Mouse (Mus musculus) layer of hippocampus, postnatal 36 days (tissue): Measurements from ENCODE around the gene Aqp6. TPM values are rescaled to one million over a fixed set of nuclear protein-coding genes. Genes with fewer than 3 reads are reported as not detected.

Experiments
- DNase-seq, 2 experiments: peaks; one replicate each; pipeline ENCODE4 v3.0.0; 2022
- total RNA-seq, 2 experiments: library from RNA; stranded (reverse); gene quantifications; 2 replicates each; pipeline ENCODE4 v1.2.3; 2021

The Aqp6 gene
- under 1 TPM in 1 of 2 experiments, not detected in 1; 0.25 TPM for total RNA-seq

DNA sequence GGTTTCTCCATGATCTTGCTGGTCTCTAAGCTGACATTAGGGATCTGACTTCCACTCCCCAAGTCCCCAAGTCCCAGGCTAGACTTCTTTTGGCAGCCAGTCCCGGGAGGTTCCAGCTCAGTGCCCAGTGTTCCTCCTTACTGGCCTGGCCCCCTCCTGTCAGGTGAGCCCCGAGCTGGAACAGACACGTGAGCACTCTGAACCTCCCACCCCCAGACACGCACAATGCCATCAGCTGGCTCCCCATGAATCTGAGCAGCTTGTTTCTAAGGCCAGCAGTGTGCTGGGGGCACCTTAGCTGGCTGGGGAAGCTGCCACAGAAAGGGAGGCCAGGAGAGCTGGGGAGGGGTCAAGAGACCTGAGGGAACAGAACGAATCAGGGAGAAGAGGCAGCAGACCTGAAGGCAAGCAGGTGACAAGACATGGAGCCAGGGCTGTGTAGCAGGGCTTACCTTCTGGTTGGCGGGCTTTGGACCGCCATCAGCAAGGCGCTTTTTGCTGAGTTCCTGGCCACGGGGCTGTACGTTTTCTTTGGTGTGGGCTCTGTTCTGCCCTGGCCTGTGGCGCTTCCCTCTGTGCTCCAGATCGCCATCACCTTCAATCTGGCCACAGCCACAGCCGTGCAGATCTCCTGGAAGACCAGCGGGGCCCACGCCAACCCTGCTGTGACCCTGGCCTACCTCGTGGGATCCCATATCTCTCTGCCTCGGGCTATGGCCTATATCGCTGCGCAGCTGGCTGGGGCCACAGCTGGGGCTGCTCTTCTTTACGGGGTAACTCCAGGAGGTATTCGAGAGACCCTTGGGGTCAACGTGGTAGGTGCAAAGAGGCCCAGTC is at the start of gene Aqp6:
Gene Aqp6 (plus strand): TSS at position 415 of the 837 bp plus-strand sequence.
- no peak for DNase-seq

DNA sequence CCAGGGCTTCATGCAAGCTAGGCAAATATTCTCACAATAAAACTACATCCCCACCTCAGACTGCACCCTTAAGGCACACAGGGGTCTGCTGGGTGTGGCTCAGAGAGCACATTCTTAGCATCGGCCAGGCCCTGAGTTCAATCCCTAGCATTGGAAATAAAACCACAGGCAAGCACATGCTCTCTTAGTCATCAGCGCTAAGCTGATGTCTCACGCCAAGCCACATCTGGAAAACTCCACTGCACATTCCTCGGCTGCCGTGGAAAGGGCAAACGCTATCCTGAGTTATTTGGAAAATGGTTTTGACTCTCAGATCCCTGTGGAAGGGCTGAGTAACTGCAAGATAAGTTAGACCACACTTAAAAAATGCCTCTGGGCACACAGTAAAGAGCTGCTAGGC is 47.4 kb upstream of the Aqp6 start:
- DNase-seq: no peak

DNA sequence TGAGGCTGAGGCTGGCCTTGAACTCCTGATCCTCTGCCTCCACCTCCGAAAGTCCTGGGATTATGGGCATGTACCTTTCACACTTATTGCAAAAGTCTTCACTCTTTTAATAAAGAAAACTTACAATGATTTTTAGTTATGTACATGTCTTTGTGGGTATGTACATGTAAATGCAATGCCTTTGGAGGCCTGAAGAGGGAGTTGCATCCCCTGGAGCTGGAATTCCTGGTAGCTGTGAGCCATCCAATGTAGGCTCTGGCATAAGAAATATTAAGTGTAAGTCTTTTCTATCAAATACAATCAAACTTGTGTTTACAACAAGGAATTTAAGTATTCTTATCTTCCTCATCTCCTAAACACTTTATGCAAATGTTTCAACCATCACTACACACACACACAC is 42.3 kb upstream of the Aqp6 start:
- DNase-seq: no peak

DNA sequence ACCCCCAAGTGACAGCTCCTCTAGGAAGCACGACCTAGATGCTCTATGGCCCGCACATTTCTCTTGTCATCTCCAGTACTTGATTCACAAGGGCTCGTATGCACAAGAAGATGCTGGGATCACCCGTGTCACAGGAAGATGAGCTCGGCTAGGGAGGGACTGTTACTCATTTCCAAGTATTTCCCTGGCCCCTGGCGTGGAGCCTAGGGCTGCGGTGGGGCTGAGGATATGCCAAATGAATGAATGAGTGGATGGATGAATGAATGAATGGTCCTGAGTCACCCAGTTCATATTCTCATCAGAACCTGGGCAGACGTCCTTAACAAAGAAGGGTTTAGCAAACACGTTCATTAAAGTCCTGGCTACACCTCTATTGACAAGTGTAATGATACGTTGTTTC is 41.0 kb upstream of the Aqp6 start:
- DNase-seq: no peak

DNA sequence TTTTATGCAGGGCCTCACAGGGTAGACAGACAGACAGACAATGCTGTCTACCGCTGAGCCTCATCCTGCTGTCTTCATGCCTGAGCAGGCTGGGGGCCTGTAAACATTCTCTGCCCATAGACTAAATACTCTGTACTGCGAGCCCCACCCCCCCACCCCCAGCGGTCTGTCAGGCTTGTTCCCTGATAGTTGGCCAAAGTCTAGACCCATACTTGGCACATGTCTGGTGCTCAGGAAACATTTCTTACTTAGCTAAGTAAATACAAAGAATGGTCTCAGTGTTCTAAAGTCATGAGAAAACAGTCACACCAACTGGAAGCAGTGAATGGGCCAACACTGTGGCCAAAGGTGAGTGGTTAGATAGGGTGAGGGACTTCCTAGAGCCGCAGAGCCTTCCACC is 33.8 kb upstream of the Aqp6 start:
- DNase-seq: no peak

DNA sequence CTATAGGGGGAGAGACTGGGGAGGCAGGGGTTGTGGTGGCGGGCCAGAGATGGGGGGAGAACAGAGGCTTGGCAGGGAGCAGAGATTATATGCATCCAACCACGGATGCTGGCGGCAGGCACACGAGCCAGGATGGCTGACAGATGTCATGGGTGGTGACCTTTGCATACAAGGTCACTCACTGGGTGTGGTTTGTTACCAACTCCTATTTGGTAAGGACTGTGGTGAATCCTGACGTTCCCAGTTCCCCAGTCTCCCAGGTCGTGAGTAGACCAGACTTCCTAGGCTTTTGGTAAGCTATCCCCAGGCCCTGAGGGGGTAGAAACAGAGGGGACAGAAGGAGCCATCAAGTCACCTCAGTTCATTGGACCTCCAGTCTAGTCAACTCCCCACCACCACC is 32.5 kb upstream of the Aqp6 start:
- no peak for DNase-seq

DNA sequence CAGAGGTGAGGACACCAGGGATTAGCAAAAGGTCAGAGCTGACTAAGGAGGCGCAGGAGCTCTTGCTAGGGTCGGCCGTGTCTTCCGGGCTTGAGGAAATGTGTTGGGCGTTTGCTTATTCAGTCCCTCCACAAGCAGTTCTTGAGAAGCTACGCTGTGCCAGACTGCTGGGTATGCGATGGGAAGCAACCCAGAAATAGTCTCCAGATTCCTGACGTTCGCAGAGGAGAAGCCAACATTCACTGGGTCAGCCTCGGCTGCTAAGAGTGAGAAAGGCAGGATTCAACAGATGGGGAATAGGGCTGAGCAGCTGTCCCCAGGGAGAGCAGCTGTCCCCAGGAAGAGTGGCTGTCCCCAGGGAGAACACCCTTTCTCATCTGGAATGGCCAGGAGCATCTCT is 32.1 kb upstream of the Aqp6 start:
- no peak for DNase-seq

DNA sequence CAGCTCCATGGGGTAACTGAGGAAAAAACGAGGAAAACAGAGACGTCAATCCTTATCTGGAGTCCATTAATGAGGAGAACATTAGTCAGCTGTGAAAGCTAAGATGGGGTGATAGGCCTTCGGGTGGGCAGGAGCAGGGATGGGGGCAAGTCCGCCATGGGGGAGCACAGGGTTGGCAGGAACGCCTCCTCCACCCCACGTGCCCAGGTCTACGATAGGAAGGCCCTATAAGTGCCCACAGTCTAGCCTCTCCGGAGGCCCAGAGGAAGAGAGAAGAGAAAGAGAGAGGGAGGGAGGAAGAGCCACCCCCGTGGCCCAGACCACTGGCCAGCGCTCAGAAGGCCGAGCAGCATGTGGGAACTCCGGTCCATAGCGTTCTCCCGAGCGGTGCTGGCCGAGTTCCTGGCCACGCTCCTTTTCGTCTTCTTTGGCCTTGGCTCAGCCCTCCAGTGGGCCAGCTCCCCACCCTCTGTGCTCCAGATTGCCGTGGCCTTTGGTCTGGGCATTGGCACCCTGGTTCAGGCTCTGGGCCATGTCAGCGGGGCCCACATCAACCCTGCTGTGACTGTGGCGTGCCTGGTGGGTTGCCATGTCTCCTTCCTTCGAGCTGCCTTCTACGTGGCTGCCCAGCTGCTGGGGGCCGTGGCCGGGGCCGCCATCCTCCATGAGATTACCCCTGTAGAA is 22.3 kb upstream of the Aqp6 start, which contains the start of gene Aqp2:
Gene Aqp2 (plus strand): TSS at position 254 of the 684 bp plus-strand sequence.
- peak in 1 of 2 experiments; percentile 29 for DNase-seq

DNA sequence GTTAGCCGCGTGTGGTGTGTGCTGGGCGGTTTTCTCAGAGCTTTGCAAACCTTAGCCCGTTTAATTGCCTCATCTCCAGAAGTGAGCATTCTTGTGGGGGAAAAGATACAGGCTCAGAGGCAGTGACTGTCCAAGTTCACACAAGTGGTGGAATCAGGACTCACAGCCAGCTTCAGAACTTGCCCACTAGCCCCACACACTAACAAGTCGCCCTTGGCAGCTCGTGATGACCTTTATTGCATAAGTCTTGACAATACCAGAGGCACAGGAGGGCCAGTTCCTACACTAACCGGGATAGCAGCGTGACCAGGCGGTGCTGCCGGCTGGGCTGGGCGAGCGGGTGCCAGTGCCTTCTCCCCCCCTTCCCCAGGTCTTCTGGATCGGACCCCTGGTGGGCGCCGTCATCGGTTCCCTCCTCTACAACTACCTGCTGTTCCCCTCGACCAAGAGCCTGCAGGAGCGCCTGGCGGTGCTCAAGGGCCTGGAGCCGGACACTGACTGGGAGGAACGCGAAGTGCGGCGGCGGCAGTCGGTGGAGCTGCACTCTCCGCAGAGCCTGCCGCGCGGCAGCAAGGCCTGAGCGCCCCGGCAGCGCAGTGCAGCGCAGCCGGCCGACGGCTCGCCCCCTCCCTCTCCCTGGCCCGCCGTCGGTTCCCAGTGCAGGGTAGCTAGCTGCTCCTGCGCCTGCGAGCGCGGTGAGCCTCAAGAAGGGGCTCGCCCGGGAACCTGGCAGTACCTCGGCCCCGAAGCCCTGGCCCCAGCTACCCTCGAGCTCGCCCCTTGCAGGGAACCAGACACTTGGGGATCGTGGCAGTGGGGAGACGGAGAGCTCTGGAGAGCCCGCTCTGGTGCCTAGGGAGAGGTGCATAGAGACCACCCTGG is 17.5 kb upstream of the Aqp6 start:
- no peak for DNase-seq

DNA sequence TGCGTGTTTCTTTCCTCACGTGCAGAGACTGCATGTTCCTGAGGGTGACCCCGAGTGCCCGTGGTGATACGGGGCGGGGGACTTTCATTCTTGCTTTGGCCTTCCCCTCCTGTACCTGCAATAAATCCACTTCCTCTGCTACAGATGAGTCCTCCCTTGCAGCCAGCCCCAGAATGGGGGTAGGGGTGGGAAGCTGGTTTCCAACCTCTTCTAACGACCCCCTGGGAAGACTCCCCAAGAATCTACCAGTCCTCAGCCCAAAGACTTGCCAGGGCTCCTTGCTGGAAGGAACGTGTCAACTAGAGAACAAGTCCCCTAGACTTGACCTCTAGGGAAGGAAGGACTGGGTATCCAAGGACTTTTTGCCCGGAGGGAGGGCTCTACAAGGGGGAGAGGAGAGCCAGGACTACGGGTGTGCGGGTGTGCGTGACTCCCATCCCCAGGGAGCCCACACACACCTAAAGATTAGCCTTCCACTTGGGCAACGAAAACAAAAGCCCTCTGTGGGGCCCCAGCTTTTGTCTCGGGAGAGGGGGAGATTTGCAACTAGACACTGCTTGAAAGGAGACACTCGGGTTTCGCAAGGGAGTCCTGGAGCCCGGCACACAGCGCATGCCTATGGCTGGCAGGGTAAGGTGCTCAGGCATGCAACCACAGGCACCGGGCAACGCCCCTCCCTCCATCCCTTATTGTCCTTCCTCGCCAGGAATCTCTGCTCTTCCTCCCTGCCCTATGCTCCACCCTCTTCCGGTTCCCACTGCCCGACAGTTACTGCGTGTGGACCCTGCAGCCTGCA is 16.6 kb upstream of the Aqp6 start:
- DNase-seq: no peak

DNA sequence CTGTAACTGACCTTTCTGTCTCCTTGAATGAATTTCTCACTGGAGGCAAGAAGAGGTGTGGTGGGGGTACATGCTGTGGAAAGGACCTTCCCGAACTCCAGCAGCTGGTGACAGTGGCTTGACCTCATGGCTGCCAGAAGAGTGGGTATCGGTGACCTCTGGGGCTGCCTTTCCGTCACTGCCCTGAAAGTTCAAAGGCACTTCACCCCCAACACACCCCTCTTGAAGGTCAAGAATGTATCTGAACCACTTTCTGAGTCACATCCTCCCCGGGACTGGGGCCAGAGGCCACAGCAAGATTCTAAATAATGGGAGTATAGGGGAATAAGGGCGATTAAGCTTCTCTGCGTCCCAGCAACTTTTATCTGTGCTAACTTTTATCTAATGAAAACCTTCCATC is 15.5 kb upstream of the Aqp6 start:
- no peak for DNase-seq

DNA sequence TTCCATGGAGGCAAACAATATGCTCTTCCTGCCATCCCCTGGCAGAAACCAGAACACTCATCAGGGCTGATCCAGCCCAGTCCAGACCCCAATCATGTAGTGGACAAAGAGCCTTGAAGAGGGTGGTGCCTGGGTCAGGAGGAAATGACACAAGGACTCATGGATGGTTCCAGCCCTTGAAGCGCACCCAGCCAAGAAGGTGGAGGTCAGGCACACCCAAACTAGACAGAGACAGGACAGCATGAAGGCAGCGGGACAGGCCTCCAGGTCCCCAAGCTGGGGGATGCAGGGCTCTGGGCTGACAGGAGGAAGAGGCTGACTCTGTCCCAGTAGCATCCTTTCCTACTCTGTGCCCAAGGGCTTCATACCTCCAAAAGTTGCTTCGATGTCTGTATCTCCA is 14.7 kb upstream of the Aqp6 start:
- no peak for DNase-seq

DNA sequence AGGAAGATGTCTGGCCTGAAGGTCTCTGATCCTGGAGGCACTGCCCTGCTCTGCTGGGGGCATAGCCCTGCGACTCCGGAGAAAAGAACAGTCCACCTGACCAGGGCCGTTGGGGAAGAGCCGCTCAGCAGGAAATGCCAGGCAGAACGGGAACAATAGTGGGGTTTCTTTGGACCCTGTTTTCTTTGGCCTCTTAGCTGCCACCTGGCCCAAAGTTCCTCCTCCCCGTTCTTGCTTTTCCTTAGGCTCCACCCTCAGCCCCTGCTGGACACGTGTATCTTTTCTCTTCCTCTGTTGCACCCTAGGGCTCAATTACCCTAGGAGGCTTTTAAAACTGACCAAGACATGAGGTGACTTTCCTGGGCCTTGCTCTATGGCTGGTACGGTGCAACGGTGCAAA is 12.0 kb upstream of the Aqp6 start:
- DNase-seq: no peak

DNA sequence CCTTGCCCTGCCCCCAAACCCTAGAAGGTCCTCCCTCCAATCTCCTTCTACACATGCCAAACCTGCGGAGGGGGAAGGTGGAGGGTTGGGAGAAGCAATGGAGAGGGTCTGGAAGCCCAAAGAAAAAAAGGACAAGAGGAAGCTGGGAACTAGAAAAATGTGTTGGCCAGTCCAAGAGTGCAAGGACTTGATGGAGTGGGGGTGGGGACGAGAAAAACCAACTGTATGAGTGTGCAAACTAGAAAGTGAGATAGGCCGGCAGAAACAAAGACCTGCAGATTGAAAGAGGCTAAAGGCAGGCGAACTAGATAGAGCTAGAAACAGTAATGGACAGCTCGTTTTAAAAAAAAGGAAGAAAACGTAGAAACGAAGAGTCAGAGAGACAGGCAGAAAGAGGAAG is 11.5 kb upstream of the Aqp6 start:
- no peak for DNase-seq

DNA sequence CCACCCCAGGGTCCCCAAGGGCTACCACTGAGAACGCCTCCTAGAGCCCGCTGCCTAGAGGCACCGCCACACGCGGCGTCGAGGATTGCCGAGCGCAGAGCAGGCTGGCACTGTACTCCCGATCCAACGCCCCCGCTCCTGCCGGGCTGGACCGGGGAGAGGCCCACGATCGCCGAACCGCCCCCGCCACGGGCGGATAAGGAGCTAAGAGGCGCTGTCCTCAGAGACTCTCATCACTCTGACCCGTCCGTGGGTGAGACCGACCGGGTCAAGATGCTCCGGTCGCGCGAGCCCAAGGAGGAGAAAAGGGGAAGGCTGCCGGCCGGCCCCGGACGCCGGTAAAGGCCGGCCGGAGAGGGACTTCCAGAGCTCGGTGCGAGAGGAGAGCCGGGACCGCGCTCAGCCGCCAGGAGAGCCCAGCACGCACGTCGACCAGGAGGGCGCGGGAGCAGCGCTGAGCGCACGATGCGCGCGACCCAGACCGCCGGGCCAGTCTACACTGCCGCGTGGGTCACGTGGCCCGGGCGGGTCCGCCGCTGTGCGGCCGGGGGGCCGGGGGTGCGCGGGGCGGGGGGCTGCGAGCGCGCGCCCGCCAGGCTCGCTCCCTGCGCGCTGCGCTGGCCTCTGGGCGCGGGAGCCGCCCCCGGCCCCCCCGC is 10.6 kb upstream of the Aqp6 start, which contains the start of gene Aqp5:
Gene Aqp5 (plus strand): TSS at position 354 of the 656 bp plus-strand sequence.
- no peak for DNase-seq

DNA sequence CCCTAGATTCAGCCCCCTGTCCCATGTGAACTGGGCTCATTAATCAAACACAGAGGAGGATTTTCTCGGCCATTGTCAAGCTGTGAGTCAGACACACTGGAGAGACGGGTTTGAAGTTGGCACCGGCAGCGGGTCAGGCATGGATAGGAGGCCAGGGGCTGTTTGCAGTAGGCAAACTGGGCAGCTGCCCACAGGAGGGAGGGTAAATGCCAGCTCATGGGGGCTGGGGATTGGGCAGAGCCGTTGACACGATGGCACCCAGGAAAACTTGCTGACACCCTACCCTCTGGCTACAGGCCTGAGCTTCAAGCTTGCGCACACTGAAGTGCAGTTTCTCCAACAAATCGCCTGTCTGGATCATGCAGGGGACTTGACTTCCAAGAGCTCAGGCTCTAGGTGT is 9.0 kb upstream of the Aqp6 start:
- no peak for DNase-seq

DNA sequence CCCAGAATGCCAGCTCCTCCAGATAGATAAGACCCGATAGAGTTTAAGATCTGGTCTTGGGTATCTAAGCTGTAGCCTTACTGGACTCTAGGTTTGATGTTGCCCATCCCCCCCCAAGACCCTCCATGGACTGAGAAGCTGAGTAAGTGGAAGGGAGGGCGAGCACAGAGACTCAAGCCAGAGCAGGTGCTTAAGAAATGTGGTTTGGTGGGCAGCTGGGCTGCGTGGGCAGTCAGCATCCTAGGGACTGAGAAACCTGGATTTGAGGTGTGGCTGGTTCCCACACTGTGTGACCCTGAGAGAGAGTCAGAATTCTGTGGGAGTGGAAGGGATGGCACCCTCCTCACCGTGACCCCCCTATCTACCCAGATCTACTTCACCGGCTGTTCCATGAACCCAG is 8.3 kb upstream of the Aqp6 start:
- DNase-seq: no peak

DNA sequence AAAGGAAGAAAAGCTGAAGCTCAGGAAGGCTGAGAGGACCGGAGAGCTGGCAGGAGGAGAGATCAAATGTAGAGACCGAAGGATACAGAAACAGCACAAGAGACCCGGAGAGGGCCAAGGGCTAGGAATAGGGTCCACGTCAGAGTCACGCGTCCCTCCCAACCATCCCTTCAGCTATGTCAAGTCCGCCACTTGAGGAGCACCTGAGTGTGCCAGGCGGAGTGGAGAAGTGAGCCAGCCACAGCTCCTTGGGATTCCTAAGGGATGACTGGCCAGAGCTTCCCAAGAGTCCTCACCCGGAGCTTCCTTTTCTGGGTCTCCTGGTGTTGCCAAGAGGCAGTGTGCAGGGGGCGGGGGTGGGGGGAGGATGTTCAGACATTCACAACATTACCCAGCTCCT is 6.2 kb upstream of the Aqp6 start:
- no peak for DNase-seq

DNA sequence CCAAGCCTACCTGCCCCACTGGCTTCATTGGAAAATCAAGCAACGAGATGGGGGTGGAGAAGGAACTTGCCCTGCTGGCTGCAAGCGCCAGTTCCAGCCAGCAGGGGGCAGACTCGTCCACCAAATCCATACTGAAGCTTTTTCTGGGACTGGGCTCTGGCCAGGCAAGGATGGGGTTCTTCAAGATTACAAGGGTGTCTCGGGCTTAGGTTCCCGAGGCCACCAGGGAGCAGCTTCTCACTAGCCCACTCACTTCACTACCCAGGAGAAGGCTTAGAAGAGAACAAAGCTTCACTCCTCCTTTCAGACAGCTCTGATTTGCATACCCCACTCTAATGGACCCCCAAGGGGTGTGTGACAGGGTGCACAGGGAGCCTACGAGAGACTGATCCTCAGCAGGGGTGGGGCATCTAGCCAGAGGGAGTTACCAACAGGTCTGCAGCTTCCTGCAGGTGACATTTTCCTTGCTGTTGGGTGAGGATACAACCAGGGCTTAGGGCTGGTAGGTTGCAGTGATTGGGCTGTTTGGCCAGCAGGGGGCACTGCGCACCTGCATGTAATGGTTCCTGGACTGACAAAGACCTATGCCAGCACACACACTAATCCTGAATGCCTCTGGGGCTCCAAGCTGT is 5.0 kb upstream of the Aqp6 start:
- DNase-seq: peak; percentile 85 to 87

DNA sequence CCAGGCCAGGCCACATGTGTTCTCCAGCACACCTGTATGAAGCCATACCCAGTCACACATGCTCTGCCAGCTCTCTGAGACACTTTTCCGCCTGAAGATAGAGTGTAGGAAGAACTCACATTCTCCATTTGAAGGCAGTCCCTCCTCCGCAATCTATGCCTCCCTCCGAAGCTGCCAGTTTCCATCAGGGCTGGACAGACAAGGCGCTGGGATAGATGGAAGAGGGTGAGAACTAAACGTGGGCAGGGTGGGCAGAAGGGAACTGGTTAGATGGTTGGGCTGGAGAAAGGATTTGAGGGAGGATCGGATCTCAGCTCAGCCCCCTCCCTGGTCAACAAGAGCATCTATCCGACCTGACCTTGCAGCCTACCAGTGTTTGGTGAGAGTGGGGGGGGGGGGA is 4.4 kb upstream of the Aqp6 start:
- DNase-seq: no peak

DNA sequence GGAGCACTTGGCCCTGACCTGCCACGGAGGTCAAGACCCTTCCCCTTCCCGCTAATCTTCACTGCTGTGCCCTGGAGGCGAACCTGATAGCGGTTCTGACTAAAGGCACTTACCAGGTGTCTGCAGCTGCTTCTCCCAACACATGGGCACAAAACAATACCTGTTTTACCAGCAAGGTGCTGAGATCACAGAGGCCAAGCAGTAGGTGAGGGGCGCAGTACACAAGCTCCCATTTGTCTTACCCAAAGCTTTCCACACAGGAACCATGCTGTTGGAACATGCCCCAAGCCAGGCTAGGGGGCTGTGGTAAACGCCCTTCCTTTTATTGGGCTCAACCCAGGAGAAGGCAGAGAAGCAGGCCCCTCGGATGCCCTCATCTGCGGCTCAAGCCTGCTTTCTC is 3.6 kb upstream of the Aqp6 start:
- no peak for DNase-seq
